Comparison of ENCODE assay signal across 7 mouse cellular contexts in the genomic region with DNA sequence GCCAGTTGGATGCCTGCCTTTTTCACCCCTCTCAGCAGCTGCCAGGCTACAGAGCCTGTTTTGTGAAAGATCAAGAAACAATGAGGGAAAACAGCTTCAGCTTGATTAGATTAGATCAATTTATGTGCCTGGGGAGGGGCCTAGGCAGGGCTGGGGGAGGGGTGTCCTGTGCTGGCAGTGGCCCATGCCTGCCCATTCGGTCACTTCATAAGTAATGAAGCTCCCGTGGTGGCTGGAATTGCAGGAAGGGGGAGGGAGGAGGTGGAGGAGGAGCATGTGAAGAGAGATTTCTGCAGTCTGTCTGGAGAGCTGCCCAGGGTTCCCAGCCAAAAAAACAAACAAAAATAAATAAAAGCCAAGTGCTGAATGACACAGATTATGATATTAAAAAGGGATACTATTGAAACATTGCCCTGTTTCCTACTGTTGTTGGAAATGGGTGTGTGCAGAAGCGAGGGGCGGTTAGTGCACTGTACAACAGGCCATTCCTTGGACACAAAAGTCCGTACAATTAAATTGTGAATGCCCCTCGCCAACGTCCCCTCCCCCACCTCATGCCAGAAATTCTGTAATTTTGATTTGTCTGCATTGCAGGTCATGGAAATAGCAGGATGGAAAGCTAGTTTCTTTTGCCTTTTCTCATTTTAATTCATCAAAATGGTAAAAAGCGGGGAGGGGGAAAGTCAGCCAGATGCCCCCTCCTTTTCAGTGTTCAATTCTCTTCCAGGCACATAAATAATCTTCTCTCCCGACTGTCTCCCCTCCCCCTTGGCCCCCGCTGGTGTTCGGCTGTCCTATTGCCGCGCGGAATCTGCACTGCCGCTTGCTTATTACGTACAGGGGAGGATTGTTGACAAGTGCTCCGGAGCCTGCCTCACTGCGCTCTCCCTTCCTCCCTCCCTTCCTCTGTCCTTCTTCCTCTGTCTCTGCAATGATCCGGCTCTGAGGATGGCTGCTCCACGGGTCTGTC.
DNase-seq lines count a peak whose midpoint lies in the region; ATAC-seq and TF ChIP-seq lines count a peak whose summit lies in the region.

No protein-coding gene starts in this region.

- peak overlapping the region; percentile 54 for H3K9ac ChIP-seq in heart, embryonic 11.5 days (ENCODE audit: low read depth, low read length)
- H3K9ac ChIP-seq in kidney, embryonic 15.5 days, result no peak overlapping the region
- H3K9ac ChIP-seq in limb, embryonic 13.5 days, result peak overlapping the region; percentile 50
- H3K9ac ChIP-seq in midbrain, embryonic 16.5 days (ENCODE audit: low read depth, low read length), result peak overlapping the region; percentile 64

- peak; percentile 76 for DNase-seq in telencephalon, adult 2 months (ENCODE audit: low read depth, low spot score)

- H3K36me3 ChIP-seq in heart, embryonic 11.5 days (ENCODE audit: control insufficient read depth, insufficient read depth, low read length), result no peaks in the 10 kb centered on the region
- no peaks in the 10 kb centered on the region for H3K36me3 ChIP-seq in kidney, embryonic 15.5 days
- no peaks in the 10 kb centered on the region for H3K36me3 ChIP-seq in limb, embryonic 13.5 days
- H3K36me3 ChIP-seq in midbrain, embryonic 16.5 days (ENCODE audit: control insufficient read depth, insufficient read depth, low read length), result no peaks in the 10 kb centered on the region

- ATAC-seq in heart, embryonic 11.5 days (replicated peaks; ENCODE audit: insufficient number of reproducible peaks, low FRiP score, low TSS enrichment), result peak; percentile 74
- peak; percentile 93 for ATAC-seq in kidney, embryonic 15.5 days (replicated peaks; ENCODE audit: low FRiP score)
- peak; percentile 40; the same call in 1 of the 2 replicates for ATAC-seq in limb, embryonic 13.5 days (ENCODE audit: low FRiP score, low read depth)
- ATAC-seq in midbrain, embryonic 16.5 days, result peak; percentile 95

- no peak for TF ChIP-seq POLR2A in embryonic fibroblast, embryonic 13.5 days (IDR thresholded peaks at IDR 0.05; ENCODE audit: low read depth, low read length)

- WGBS in heart, embryonic 11.5 days (ENCODE audit: insufficient replicate concordance), result 8% methylated on average over 20 of the region's 20 CpGs
- 6% methylated on average over 20 of the region's 20 CpGs for WGBS in kidney, embryonic 15.5 days
- WGBS in limb, embryonic 13.5 days, result 6% methylated on average over 20 of the region's 20 CpGs
- under 1% methylated on average over 20 of the region's 20 CpGs for WGBS in midbrain, embryonic 16.5 days

- no peak for TF ChIP-seq CTCF in embryonic fibroblast, embryonic 13.5 days (IDR thresholded peaks at IDR 0.05; ENCODE audit: borderline replicate concordance, insufficient read depth, low read length)

- no peaks in the 10 kb centered on the region for H3K9me3 ChIP-seq in heart, embryonic 11.5 days (replicated peaks; ENCODE audit: control insufficient read depth, low read length)
- H3K9me3 ChIP-seq in kidney, embryonic 15.5 days (replicated peaks), result no peaks in the 10 kb centered on the region
- no peaks in the 10 kb centered on the region for H3K9me3 ChIP-seq in limb, embryonic 13.5 days
- no peaks in the 10 kb centered on the region for H3K9me3 ChIP-seq in midbrain, embryonic 16.5 days (replicated peaks; ENCODE audit: control insufficient read depth, low read length, poor library complexity, severe bottlenecking)

- H3K4me3 ChIP-seq in brown adipose tissue, adult 24 weeks (ENCODE audit: insufficient read depth, low read depth, low read length), result peak overlapping the region; percentile 52
- H3K4me3 ChIP-seq in embryonic fibroblast, embryonic 13.5 days (ENCODE audit: insufficient read depth, low read length), result peak overlapping the region; percentile 22
- H3K4me3 ChIP-seq in heart, embryonic 11.5 days (ENCODE audit: low read depth, low read length), result peak overlapping the region; percentile 49
- H3K4me3 ChIP-seq in kidney, embryonic 15.5 days (replicated peaks), result peak overlapping the region; percentile 40
- H3K4me3 ChIP-seq in limb, embryonic 13.5 days, result peak overlapping the region; percentile 33
- H3K4me3 ChIP-seq in midbrain, embryonic 16.5 days (ENCODE audit: low read depth, low read length), result peak overlapping the region; percentile 35

- no peaks in the 10 kb centered on the region for H3K27me3 ChIP-seq in heart, embryonic 11.5 days (ENCODE audit: control insufficient read depth, insufficient read depth, low read length)
- no peaks in the 10 kb centered on the region for H3K27me3 ChIP-seq in kidney, embryonic 15.5 days
- no peaks in the 10 kb centered on the region for H3K27me3 ChIP-seq in limb, embryonic 13.5 days
- no peaks in the 10 kb centered on the region for H3K27me3 ChIP-seq in midbrain, embryonic 16.5 days (ENCODE audit: control insufficient read depth, insufficient read depth, low read depth, low read length)

- H3K4me1 ChIP-seq in brown adipose tissue, adult 24 weeks (ENCODE audit: control insufficient read depth, insufficient read depth, insufficient read length, low read length), result peaks cover 15% of the 10 kb centered on the region
- H3K4me1 ChIP-seq in embryonic fibroblast, embryonic 13.5 days (ENCODE audit: control insufficient read depth, insufficient read depth, low read length), result 0 out of 2 replicates have a peak, but pooled peaks cover 2% of the 10 kb centered on the region
- H3K4me1 ChIP-seq in heart, embryonic 11.5 days (ENCODE audit: control insufficient read depth, insufficient read depth, low read length), result peaks cover 28% of the 10 kb centered on the region
- peaks cover 44% of the 10 kb centered on the region for H3K4me1 ChIP-seq in kidney, embryonic 15.5 days
- H3K4me1 ChIP-seq in limb, embryonic 13.5 days, result peaks cover 48% of the 10 kb centered on the region
- H3K4me1 ChIP-seq in midbrain, embryonic 16.5 days (ENCODE audit: control insufficient read depth, insufficient read depth, low read length), result peaks cover 35% of the 10 kb centered on the region

- 0 out of 2 replicates have a peak overlapping the region, but pooled peaks have one; percentile 18 for H3K27ac ChIP-seq in brown adipose tissue, adult 24 weeks (replicated peaks; ENCODE audit: low read depth, low read length)
- no peak overlapping the region for H3K27ac ChIP-seq in embryonic fibroblast, embryonic 13.5 days (ENCODE audit: insufficient read depth, low read length)
- H3K27ac ChIP-seq in heart, embryonic 11.5 days (ENCODE audit: low read depth, low read length), result peak overlapping the region; percentile 60
- H3K27ac ChIP-seq in kidney, embryonic 15.5 days, result peak overlapping the region; percentile 85
- H3K27ac ChIP-seq in limb, embryonic 13.5 days, result peak overlapping the region; percentile 22; the same call in 1 of the 2 replicates
- H3K27ac ChIP-seq in midbrain, embryonic 16.5 days (ENCODE audit: low read length), result peak overlapping the region; percentile 96

- peak overlapping the region; percentile 79 for H3K4me2 ChIP-seq in heart, embryonic 11.5 days
- H3K4me2 ChIP-seq in kidney, embryonic 15.5 days, result peak overlapping the region; percentile 61
- H3K4me2 ChIP-seq in limb, embryonic 13.5 days (replicated peaks), result peak overlapping the region; percentile 62
- peak overlapping the region; percentile 62 for H3K4me2 ChIP-seq in midbrain, embryonic 16.5 days (ENCODE audit: low read length)

Comparison
In these comparisons a context has a peak if more than half of its experiments do, and no peak if none do; other contexts are left out.
1. ATAC-seq: peak in every context shown above with its lines; median percentile 95 in midbrain, embryonic 16.5 days; 93 in kidney, embryonic 15.5 days; 74 in heart, embryonic 11.5 days; 40 in limb, embryonic 13.5 days.